Mouse (Mus musculus): ENCODE measurements at regions not wholly inside any gene's neighbourhood (a gene's known extent, or its start where the extent isn't known, plus 50 kb on each side); places are given as distances from the start of the nearest gene placed in this dataset.
A peak's percentile ranks its signal among the peaks of the same experiment; 100 is the strongest.

GRCm38 (mm10) chr12:107085906-107086655 is 402.4 kb upstream of the 3110018I06Rik start:
- H3K27me3 ChIP-seq (replicated peaks; ENCODE audit: control insufficient read depth, insufficient read depth, low read length), result no peaks in the 10 kb centered on the region; the same call in 1 of the 2 replicates
- WGBS, result 26% methylated on average over 16 of the region's 16 CpGs
- peak overlapping the region; percentile 36 for H3K4me2 ChIP-seq (ENCODE audit: low read length)
- H3K9me3 ChIP-seq (ENCODE audit: control insufficient read depth, low read length), result no peaks in the 10 kb centered on the region
- H3K4me1 ChIP-seq (replicated peaks; ENCODE audit: control insufficient read depth, insufficient read depth, low read length), result peaks cover 36% of the 10 kb centered on the region
- no peak overlapping the region for H3K9ac ChIP-seq (replicated peaks; ENCODE audit: low read depth, low read length)
- peak overlapping the region; percentile 7; the same call in 1 of the 2 replicates for H3K4me3 ChIP-seq (replicated peaks; ENCODE audit: low read length)
- ATAC-seq, result peak; percentile 67
- no peaks in the 10 kb centered on the region for H3K36me3 ChIP-seq (ENCODE audit: control insufficient read depth, insufficient read depth)
- H3K27ac ChIP-seq (ENCODE audit: low read length), result peak overlapping the region; percentile 88

- peaks cover 4% of the 10 kb centered on the region; the same call in 1 of the 2 replicates for H3K4me1 ChIP-seq (replicated peaks; ENCODE audit: control insufficient read depth, insufficient read depth, low read length)
- no peak overlapping the region for H3K9ac ChIP-seq (replicated peaks; ENCODE audit: low read depth, low read length)
- 87% methylated on average over 3 of the region's 3 CpGs for WGBS
- no peaks in the 10 kb centered on the region for H3K36me3 ChIP-seq (ENCODE audit: control insufficient read depth, insufficient read depth)
- no peak overlapping the region for H3K4me2 ChIP-seq (ENCODE audit: low read length)
- no peak overlapping the region for H3K27ac ChIP-seq (ENCODE audit: low read length)
- ATAC-seq, result no peak
- no peaks in the 10 kb centered on the region for H3K9me3 ChIP-seq (ENCODE audit: control insufficient read depth, low read length)
- no peaks in the 10 kb centered on the region for H3K27me3 ChIP-seq (replicated peaks; ENCODE audit: control insufficient read depth, insufficient read depth, low read length)
- H3K4me3 ChIP-seq (replicated peaks; ENCODE audit: low read length), result no peak overlapping the region
These were observed 396.3 kb upstream of the 3110018I06Rik start for GRCm38 (mm10) chr12:107092151-107092550.

- Histone ChIP-seq H3K4me2 (ENCODE audit: low read length) (no peak overlapping the region), H3K36me3 (ENCODE audit: control insufficient read depth, insufficient read depth) (no peaks in the 10 kb centered on the region), H3K4me1 (replicated peaks; ENCODE audit: control insufficient read depth, insufficient read depth, low read length) (peaks cover 4% of the 10 kb centered on the region; the same call in 1 of the 2 replicates), H3K4me3 (replicated peaks; ENCODE audit: low read length) (no peak overlapping the region), H3K9me3 (ENCODE audit: control insufficient read depth, low read length) (no peaks in the 10 kb centered on the region), H3K9ac (replicated peaks; ENCODE audit: low read depth, low read length) (no peak overlapping the region), H3K27me3 (replicated peaks; ENCODE audit: control insufficient read depth, insufficient read depth, low read length) (no peaks in the 10 kb centered on the region), H3K27ac (ENCODE audit: low read length) (peak overlapping the region; percentile 4; the same call in 1 of the 2 replicates)
- WGBS, result 65% methylated on average over 13 of the region's 13 CpGs
- peak; percentile 28; the same call in 1 of the 2 replicates for ATAC-seq
These were observed 395.1 kb upstream of the 3110018I06Rik start for GRCm38 (mm10) chr12:107093326-107093725.

GRCm38 (mm10) chr12:107095409-107095808 is 393.0 kb upstream of the 3110018I06Rik start:
- no peak overlapping the region for H3K4me3 ChIP-seq (replicated peaks; ENCODE audit: low read length)
- 17% methylated on average over 6 of the region's 6 CpGs for WGBS
- no peak overlapping the region for H3K27ac ChIP-seq (ENCODE audit: low read length)
- H3K9ac ChIP-seq (replicated peaks; ENCODE audit: low read depth, low read length), result no peak overlapping the region
- H3K36me3 ChIP-seq (ENCODE audit: control insufficient read depth, insufficient read depth), result no peaks in the 10 kb centered on the region
- H3K4me1 ChIP-seq (replicated peaks; ENCODE audit: control insufficient read depth, insufficient read depth, low read length), result peaks cover 4% of the 10 kb centered on the region; the same call in 1 of the 2 replicates
- peak; percentile 26; the same call in 1 of the 2 replicates for ATAC-seq
- no peaks in the 10 kb centered on the region for H3K9me3 ChIP-seq (ENCODE audit: control insufficient read depth, low read length)
- no peaks in the 10 kb centered on the region for H3K27me3 ChIP-seq (replicated peaks; ENCODE audit: control insufficient read depth, insufficient read depth, low read length)
- no peak overlapping the region for H3K4me2 ChIP-seq (ENCODE audit: low read length)

DNA sequence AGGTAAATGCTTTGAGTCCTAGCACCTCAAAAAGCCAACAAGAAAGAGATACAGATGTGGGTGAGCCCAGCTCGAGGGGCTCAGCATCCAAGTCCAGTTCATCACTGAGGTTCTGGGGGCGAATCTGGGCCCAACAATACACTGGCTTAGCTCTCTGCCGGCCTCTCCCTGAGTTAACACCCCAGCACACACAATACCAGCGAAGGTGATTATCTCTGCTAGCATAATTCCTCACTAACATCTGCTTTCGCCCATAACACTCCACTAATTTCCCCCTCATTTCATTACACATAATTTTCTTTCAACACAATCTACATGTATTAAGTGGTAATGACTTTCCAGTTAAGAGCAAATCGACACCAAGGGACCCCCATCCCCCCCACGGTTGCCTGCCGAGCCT is 383.9 kb upstream of the 3110018I06Rik start:
- Histone ChIP-seq H3K9me3 (ENCODE audit: control insufficient read depth, low read length) (no peaks in the 10 kb centered on the region), H3K9ac (replicated peaks; ENCODE audit: low read depth, low read length) (no peak overlapping the region), H3K27ac (ENCODE audit: low read length) (no peak overlapping the region; the same call in 1 of the 2 replicates), H3K4me2 (ENCODE audit: low read length) (no peak overlapping the region), H3K4me3 (replicated peaks; ENCODE audit: low read length) (no peak overlapping the region), H3K27me3 (replicated peaks; ENCODE audit: control insufficient read depth, insufficient read depth, low read length) (no peaks in the 10 kb centered on the region), H3K4me1 (replicated peaks; ENCODE audit: control insufficient read depth, insufficient read depth, low read length) (peaks cover 11% of the 10 kb centered on the region), H3K36me3 (ENCODE audit: control insufficient read depth, insufficient read depth) (no peaks in the 10 kb centered on the region)
- WGBS, result 31% methylated on average over 8 of the region's 8 CpGs
- peak; percentile 43; the same call in 1 of the 2 replicates for ATAC-seq

- peaks cover 11% of the 10 kb centered on the region for H3K4me1 ChIP-seq (replicated peaks; ENCODE audit: control insufficient read depth, insufficient read depth, low read length)
- WGBS, result 48% methylated on average over 11 of the region's 11 CpGs
- H3K9ac ChIP-seq (replicated peaks; ENCODE audit: low read depth, low read length), result peak overlapping the region; percentile 37
- H3K4me2 ChIP-seq (ENCODE audit: low read length), result no peak overlapping the region
- ATAC-seq, result peak; percentile 61; the same call in 1 of the 2 replicates
- no peaks in the 10 kb centered on the region for H3K27me3 ChIP-seq (replicated peaks; ENCODE audit: control insufficient read depth, insufficient read depth, low read length)
- no peak overlapping the region for H3K4me3 ChIP-seq (replicated peaks; ENCODE audit: low read length)
- H3K27ac ChIP-seq (ENCODE audit: low read length), result peak overlapping the region; percentile 66
- H3K36me3 ChIP-seq (ENCODE audit: control insufficient read depth, insufficient read depth), result no peaks in the 10 kb centered on the region
- H3K9me3 ChIP-seq (ENCODE audit: control insufficient read depth, low read length), result no peaks in the 10 kb centered on the region
These were observed 383.4 kb upstream of the 3110018I06Rik start for GRCm38 (mm10) chr12:107105017-107105416.

DNA sequence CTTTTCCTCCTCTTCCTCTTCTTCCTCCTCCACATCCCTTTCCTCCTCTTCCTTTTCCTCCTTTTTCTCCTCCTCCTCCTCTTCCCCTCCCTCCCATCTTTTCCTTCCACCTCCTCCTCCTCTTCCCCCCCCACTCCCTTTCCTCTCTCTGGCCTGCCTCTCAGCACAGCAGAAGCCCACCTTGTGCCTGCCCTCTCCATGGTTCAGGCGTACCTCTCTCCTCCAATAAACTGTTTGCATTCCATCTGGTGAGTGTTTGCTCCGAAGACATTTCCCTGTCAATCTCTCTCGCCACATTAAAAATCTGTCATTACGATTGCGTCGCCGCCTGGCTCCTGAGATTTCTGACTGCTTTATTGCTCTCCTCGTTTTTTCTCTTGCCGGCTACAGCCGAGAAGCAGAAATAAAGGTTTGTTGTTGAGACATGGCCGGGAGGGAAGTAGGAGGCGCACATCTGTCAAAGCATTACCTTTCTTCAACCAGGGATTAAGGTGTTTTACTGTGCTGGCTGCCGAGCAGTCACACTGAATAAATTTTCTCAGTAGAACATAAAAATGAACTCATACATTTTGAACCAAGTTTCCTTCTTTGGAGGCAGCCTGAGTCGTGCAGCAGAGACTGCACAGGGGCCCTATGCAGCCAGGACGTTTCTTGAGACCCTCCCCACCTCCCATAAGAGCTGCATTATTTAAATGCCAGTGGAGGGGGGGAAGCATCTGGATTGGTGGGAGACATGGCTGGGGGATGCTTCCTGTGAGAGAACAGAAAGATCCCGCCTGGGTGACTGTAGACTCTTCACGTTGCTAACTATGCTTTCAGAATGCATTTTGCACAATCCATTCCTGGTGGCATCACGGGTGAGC is 376.3 kb upstream of the 3110018I06Rik start:
- Histone ChIP-seq H3K4me1 (replicated peaks; ENCODE audit: control insufficient read depth, insufficient read depth, low read length) (peaks cover 6% of the 10 kb centered on the region), H3K27me3 (replicated peaks; ENCODE audit: control insufficient read depth, insufficient read depth, low read length) (no peaks in the 10 kb centered on the region), H3K9ac (replicated peaks; ENCODE audit: low read depth, low read length) (peak overlapping the region; percentile 45), H3K4me3 (replicated peaks; ENCODE audit: low read length) (peak overlapping the region; percentile 10), H3K4me2 (ENCODE audit: low read length) (peak overlapping the region; percentile 47), H3K27ac (ENCODE audit: low read length) (peak overlapping the region; percentile 80), H3K9me3 (ENCODE audit: control insufficient read depth, low read length) (no peaks in the 10 kb centered on the region), H3K36me3 (ENCODE audit: control insufficient read depth, insufficient read depth) (no peaks in the 10 kb centered on the region)
- ATAC-seq, result peak; percentile 61
- WGBS, result 34% methylated on average over 18 of the region's 18 CpGs

DNA sequence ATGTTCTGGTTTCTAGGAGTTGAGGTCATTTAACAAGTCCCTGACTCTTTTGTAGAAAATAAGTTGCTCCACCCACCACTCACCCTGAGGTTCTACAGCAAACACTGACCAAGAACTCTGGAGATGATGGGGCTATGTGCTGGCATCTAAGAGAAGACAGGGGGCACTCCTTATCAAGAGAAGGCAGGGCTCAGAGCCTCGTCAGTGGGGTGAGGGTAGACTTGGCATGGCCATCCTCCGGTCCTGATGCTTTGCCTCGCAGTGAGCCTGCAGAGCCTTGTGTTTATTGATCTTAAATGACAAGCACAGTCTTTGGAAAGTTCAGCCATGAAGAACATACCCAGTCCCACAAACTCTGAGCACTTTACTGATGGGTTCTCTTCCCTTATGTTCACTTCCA is 370.1 kb upstream of the 3110018I06Rik start:
- no peak for ATAC-seq
- no peak overlapping the region for H3K4me3 ChIP-seq (replicated peaks; ENCODE audit: low read length)
- no peak overlapping the region for H3K4me2 ChIP-seq (ENCODE audit: low read length)
- H3K9me3 ChIP-seq (ENCODE audit: control insufficient read depth, low read length), result no peaks in the 10 kb centered on the region
- H3K4me1 ChIP-seq (replicated peaks; ENCODE audit: control insufficient read depth, insufficient read depth, low read length), result no peaks in the 10 kb centered on the region
- WGBS, result 78% methylated on average over 3 of the region's 3 CpGs
- H3K27me3 ChIP-seq (replicated peaks; ENCODE audit: control insufficient read depth, insufficient read depth, low read length), result no peaks in the 10 kb centered on the region
- H3K36me3 ChIP-seq (ENCODE audit: control insufficient read depth, insufficient read depth), result no peaks in the 10 kb centered on the region
- H3K27ac ChIP-seq (ENCODE audit: low read length), result no peak overlapping the region
- H3K9ac ChIP-seq (replicated peaks; ENCODE audit: low read depth, low read length), result no peak overlapping the region

DNA sequence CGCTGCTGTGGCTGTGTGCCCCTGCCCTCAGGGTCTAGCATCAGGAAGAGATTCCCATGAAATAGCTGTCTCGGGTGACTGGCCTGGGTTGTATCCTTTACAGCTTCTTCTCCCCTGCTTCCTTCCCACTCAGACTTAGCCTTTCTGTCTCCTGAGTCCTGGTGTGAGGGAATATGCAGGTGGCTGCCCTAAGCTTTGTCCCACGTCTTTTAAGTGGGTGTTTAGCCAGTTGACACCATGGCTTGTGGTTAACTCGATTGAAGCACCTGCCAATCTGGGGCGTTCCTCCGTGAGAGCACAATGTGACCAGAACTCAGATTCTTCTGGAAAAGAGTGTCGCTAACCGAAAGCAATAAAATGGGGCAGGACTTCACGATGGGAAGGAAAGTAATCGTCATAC is 369.4 kb upstream of the 3110018I06Rik start:
- Histone ChIP-seq H3K36me3 (ENCODE audit: control insufficient read depth, insufficient read depth) (no peaks in the 10 kb centered on the region), H3K27me3 (replicated peaks; ENCODE audit: control insufficient read depth, insufficient read depth, low read length) (no peaks in the 10 kb centered on the region), H3K9me3 (ENCODE audit: control insufficient read depth, low read length) (no peaks in the 10 kb centered on the region), H3K9ac (replicated peaks; ENCODE audit: low read depth, low read length) (no peak overlapping the region), H3K27ac (ENCODE audit: low read length) (no peak overlapping the region), H3K4me2 (ENCODE audit: low read length) (no peak overlapping the region), H3K4me3 (replicated peaks; ENCODE audit: low read length) (no peak overlapping the region), H3K4me1 (replicated peaks; ENCODE audit: control insufficient read depth, insufficient read depth, low read length) (no peaks in the 10 kb centered on the region)
- ATAC-seq, result no peak
- 78% methylated on average over 10 of the region's 10 CpGs for WGBS

Data from forebrain, embryonic 16.5 days (tissue).